ENCODE assay signal across 14 mouse cellular contexts in the genomic region with DNA sequence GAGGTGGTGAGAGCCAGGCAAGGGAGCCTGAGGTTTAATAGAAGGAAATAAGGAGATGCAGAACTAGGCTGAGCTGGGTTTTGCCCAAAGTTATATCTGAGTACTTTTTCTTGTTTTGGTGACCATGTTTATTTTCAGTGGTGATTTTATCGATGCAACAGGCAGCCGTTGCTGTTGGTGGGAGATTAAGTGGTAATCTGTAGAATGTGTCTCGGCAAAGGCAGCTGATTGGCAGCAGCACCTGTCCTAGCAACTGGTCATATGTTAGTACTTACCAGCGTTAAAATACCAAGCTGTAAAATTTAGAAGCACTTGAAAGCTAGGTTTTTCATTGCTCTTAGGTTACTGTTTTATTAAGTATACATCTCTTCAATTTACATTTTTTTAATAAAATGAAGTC.
DNase-seq lines count a peak whose midpoint lies in the region; ATAC-seq and TF ChIP-seq lines count a peak whose summit lies in the region.
"Had no signal": no experiment of that assay in that cellular context is flagged by ENCODE, and none has a peak within 500 bp of the region (broad histone marks: within the 10 kb centered on the region; RNA-seq: fewer than 3 reads in every experiment).

No protein-coding gene starts in this region.

- no peak for DNase-seq in embryonic facial prominence, embryonic 10.5 days (ENCODE audit: low spot score)
- no peak for DNase-seq in kidney, adult 2 months
- no peak for DNase-seq in kidney, adult 9 months
- DNase-seq in lung, postnatal 0 days (ENCODE audit: low spot score), result no peak
- DNase-seq in lung, postnatal 36 days, result no peak
- no peak for DNase-seq in layer of hippocampus, postnatal 36 days
- no peak for DNase-seq in MN1 (ENCODE audit: low spot score)
- DNase-seq: retina, postnatal 1 day; spleen, adult 18-20 months; thymus, postnatal 36 days had no signal

- ATAC-seq in embryonic facial prominence, embryonic 13.5 days (ENCODE audit: insufficient number of reproducible peaks, insufficient read depth, low FRiP score, low TSS enrichment, low read depth), result no peak
- ATAC-seq in lung, postnatal 0 days, result no peak

- no peaks in the 10 kb centered on the region for H3K9me3 ChIP-seq in embryonic facial prominence, embryonic 13.5 days
- H3K9me3 ChIP-seq in embryonic facial prominence, embryonic 10.5 days, result no peaks in the 10 kb centered on the region
- H3K9me3 ChIP-seq in lung, postnatal 0 days (ENCODE audit: low read length), result no peaks in the 10 kb centered on the region
- H3K9me3 ChIP-seq: embryonic facial prominence, embryonic 12.5 days; hindbrain, embryonic 12.5 days had no signal

- 30% methylated on average over 4 of the region's 4 CpGs for WGBS in embryonic facial prominence, embryonic 13.5 days
- WGBS in embryonic facial prominence, embryonic 10.5 days, result 61% methylated on average over 4 of the region's 4 CpGs
- 60% methylated on average over 4 of the region's 4 CpGs for WGBS in kidney, adult 2 months
- WGBS in lung, postnatal 0 days, result 55% methylated on average over 4 of the region's 4 CpGs

- TF ChIP-seq POLR2A in kidney, adult 2 months (IDR thresholded peaks at IDR 0.05; ENCODE audit: low read depth, low read length), result no peak

- no peaks in the 10 kb centered on the region for H3K36me3 ChIP-seq in embryonic facial prominence, embryonic 13.5 days
- no peaks in the 10 kb centered on the region for H3K36me3 ChIP-seq in embryonic facial prominence, embryonic 10.5 days (replicated peaks)
- no peaks in the 10 kb centered on the region for H3K36me3 ChIP-seq in kidney, adult 2 months (ENCODE audit: control insufficient read depth, insufficient read depth, low read length)
- H3K36me3 ChIP-seq in lung, postnatal 0 days (ENCODE audit: insufficient read depth, low read length), result no peaks in the 10 kb centered on the region
- H3K36me3 ChIP-seq: embryonic facial prominence, embryonic 12.5 days; hindbrain, embryonic 12.5 days had no signal

- peaks cover 14% of the 10 kb centered on the region for H3K4me1 ChIP-seq in embryonic facial prominence, embryonic 13.5 days
- H3K4me1 ChIP-seq in embryonic facial prominence, embryonic 10.5 days, result peaks cover 21% of the 10 kb centered on the region
- no peaks in the 10 kb centered on the region for H3K4me1 ChIP-seq in kidney, adult 2 months (ENCODE audit: control insufficient read depth, insufficient read depth, low read length)
- H3K4me1 ChIP-seq in lung, postnatal 0 days (ENCODE audit: insufficient read depth, low read depth, low read length), result 0 out of 2 replicates have a peak, but pooled peaks cover 4% of the 10 kb centered on the region
- H3K4me1 ChIP-seq: hindbrain, embryonic 12.5 days had no signal

- H3K4me3 ChIP-seq in embryonic facial prominence, embryonic 13.5 days, result no peak overlapping the region
- H3K4me3 ChIP-seq in embryonic facial prominence, embryonic 10.5 days, result no peak overlapping the region
- no peak overlapping the region for H3K4me3 ChIP-seq in kidney, adult 2 months (ENCODE audit: insufficient read depth, low read depth, low read length)
- H3K4me3 ChIP-seq in lung, postnatal 0 days (ENCODE audit: low read depth, low read length), result no peak overlapping the region
- H3K4me3 ChIP-seq: embryonic facial prominence, embryonic 12.5 days; hindbrain, embryonic 12.5 days had no signal

- H3K27me3 ChIP-seq in embryonic facial prominence, embryonic 13.5 days, result no peaks in the 10 kb centered on the region
- H3K27me3 ChIP-seq in embryonic facial prominence, embryonic 10.5 days (replicated peaks; ENCODE audit: low read depth, poor library complexity, severe bottlenecking), result no peaks in the 10 kb centered on the region
- H3K27me3 ChIP-seq in kidney, adult 2 months (replicated peaks; ENCODE audit: control insufficient read depth, insufficient read depth, low read length), result no peaks in the 10 kb centered on the region
- H3K27me3 ChIP-seq in lung, postnatal 0 days (replicated peaks; ENCODE audit: insufficient read depth, low read length), result no peaks in the 10 kb centered on the region
- H3K27me3 ChIP-seq: embryonic facial prominence, embryonic 12.5 days; hindbrain, embryonic 12.5 days had no signal

- no peak overlapping the region for H3K4me2 ChIP-seq in embryonic facial prominence, embryonic 13.5 days
- H3K4me2 ChIP-seq in lung, postnatal 0 days (replicated peaks; ENCODE audit: low read depth, low read length), result no peak overlapping the region
- H3K4me2 ChIP-seq: embryonic facial prominence, embryonic 12.5 days; hindbrain, embryonic 12.5 days; midbrain, embryonic 11.5 days had no signal

- no peak for TF ChIP-seq EP300 in lung, postnatal 0 days (IDR thresholded peaks at IDR 0.05)

- peak overlapping the region; percentile 28; the same call in 1 of the 2 replicates for H3K27ac ChIP-seq in embryonic facial prominence, embryonic 13.5 days
- no peak overlapping the region for H3K27ac ChIP-seq in embryonic facial prominence, embryonic 10.5 days (replicated peaks)
- H3K27ac ChIP-seq in kidney, adult 2 months (ENCODE audit: insufficient read depth, low read depth, low read length), result 0 out of 2 replicates have a peak overlapping the region, but pooled peaks have one; percentile 26
- peak overlapping the region; percentile 52 for H3K27ac ChIP-seq in lung, postnatal 0 days (ENCODE audit: low read length)
- H3K27ac ChIP-seq: embryonic facial prominence, embryonic 12.5 days; hindbrain, embryonic 12.5 days had no signal

- H3K9ac ChIP-seq in embryonic facial prominence, embryonic 13.5 days, result no peak overlapping the region
- H3K9ac ChIP-seq in lung, postnatal 0 days (replicated peaks; ENCODE audit: low read depth), result no peak overlapping the region
- H3K9ac ChIP-seq: embryonic facial prominence, embryonic 12.5 days; hindbrain, embryonic 12.5 days had no signal

- TF ChIP-seq CTCF in kidney, adult 2 months (conservative IDR thresholded peaks at IDR 0.05; ENCODE audit: insufficient read depth, insufficient read length, low read depth, low read length), result no peak
- TF ChIP-seq CTCF in lung, postnatal 0 days (IDR thresholded peaks at IDR 0.05), result no peak
